Mouse (Mus musculus) T-helper 2 cell (primary cell): ENCODE data around the gene Mif4gd.

Experiments used
- in situ Hi-C: fragments of 300-600 bp; cut with MboI, MseI; formaldehyde crosslinking; loops from one replicate; pipeline ENCODE4 v1.15.1; 2025; ENCODE audit warnings: high pct_unique_total_duplicates

Mif4gd gene

GRCm38 (mm10) chr11:115584376-115585073 lies 28.2 kb downstream of the Mif4gd start:
- in situ Hi-C loops, result no loop called here

- in situ Hi-C loops, result no loop called here
These were observed 29.7 kb downstream of the Mif4gd start for GRCm38 (mm10) chr11:115582913-115583606.

DNA sequence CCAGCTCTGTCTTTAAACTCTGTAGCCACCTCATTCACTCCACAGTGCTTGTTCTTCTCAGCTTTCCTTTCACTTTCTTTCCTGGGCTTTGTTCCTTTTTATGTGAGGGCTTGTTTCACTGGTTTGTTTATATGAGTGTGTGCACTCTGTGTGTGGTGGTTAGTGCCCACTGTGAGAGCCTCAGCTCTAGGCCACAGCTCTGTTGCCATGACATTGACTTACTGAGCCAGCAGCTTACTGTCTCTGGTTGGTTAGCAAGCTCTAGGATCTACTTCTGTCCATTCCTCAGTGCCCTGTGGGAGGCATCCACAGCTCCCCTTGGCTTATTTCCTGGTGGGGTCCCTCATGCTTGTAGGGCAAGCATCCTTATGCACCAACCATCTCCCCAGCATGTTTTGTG lies 33.7 kb downstream of the Mif4gd start:
- in situ Hi-C loops, result no loop called here

GRCm38 (mm10) chr11:115564961-115565360 lies 47.8 kb downstream of the Mif4gd start:
- in situ Hi-C loops, result no loop called here

DNA sequence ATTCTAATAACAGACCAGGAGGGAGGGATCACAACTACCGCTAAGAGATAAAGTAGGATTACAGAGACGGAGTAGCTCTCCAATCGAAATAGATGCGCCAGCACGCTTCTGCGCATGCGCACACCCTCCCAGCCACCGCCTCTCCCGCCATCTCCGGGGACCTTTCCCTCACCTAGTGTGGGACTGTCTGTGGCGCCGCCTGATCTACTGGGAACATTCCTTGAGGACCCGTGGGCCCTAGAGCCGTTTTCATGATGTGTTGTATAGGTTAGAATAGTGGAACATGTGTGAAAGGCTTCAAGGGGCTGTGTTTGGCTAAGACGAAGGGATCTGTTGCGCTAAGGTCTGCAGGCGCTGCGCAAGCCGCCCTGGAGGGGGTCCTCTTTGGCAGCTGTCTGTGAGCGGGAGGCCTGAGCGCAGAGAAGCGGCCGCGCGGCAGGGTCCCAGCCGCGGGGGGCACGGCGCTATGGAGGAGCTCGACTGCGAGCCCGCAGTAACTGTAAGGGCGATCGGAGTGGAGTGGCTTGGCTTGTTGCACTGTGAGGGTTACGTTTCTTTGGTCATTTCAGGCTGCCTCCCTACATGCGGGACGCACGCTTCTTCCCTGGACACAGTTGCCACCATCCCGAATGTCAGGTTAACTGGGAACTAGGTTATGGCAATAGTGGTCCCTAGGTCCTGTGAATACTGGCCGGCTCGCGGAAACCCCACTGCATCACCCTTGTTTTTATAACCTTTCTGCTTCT lies 48.5 kb downstream of the Mif4gd start, which contains the start of gene Nup85:
Nup85 (plus strand) TSS at position 371 of the 746 bp plus-strand sequence.
- in situ Hi-C loops, result no loop called here

DNA sequence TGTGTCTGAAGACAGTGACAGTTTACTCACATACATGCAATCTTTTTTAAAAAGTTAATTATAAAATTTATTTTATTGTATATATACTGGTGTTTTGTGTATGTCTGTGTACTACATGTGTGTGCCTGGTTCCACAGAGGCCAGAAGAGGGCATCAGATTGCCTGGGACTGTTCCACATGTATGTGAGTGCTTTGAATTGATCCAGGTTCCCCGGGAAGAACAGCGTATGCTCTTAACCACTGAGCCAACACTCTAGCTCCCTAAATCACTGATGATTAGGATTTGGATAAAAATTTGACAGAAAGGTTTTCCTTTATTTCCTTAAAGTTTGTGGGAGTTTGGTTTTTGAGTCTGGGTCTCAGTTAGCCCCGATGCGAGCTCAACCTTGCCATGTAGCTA lies 49.4 kb downstream of the Mif4gd start:
- in situ Hi-C loops, result no loop called here
